Mouse (Mus musculus): ENCODE results near the gene Lrriq3.

Gene Lrriq3

DNA sequence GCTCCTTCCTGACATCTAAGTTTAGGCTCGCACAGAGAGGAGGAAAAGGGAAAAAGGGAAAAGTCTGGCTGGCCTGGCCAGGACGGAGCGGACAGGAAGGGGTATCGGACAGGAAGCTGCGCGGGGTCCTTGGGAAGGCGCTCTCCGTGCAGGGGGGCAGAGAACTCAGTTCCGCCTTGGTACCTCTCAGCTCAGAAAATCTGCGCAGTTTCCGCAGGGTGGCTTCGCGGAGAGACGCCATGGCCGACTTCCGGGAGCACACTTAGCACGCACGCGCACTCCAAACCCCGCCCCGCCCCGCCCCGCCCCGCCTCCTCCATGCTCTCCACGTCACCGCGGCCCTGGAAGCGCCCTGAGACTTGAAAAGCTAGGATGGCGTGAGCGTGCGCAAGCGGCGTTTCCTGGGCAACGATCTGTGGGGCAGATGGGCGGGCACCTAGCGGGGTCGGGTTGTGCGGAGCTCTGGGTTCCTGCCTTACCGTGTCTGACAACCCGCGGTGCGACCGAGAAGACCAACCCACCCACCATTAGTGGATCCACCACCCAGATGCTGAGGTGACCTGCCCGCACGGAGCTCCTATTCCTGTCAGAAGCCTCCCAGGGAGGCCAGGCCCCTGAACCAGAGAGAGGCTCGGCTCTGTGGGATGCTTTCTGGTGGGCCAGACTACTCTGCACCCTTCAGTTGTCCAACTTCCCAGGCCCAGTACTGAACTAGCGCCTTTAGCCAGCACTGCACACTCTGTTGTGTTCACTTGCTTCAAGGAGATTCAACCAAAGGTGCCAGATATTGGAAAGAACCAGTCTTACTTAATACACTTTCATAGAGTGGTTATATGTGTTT, at the start of gene Lrriq3, which contains the start of gene Fpgt:
TSS of gene Lrriq3 (plus strand) at position 319 of the 841 bp plus-strand sequence.
TSS of gene Fpgt (minus strand) at position 288 of the 841 bp plus-strand sequence.
- DNase-seq (ENCODE audit: low spot score) = peak; percentile 88

DNA sequence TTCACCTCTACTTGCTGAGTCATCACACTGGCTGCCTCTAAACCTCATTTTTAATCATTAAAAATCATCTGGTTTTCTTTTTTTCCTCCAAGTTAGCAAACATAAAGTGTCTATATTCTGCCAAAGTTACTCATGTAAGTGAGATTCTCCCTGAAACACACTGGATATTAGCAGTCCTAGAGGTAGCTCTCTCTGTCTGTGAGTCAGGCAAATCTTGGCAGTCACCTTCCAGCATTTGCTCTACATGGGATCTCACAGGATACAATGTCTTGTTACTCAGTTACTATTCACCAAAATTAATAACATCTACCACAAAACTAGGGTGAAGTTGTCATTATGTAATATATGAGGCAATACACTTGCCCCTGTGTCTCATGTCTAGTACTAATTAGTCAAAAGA, 41.2 kb upstream of the Lrriq3 start:
- DNase-seq (ENCODE audit: low spot score) = no peak

DNA sequence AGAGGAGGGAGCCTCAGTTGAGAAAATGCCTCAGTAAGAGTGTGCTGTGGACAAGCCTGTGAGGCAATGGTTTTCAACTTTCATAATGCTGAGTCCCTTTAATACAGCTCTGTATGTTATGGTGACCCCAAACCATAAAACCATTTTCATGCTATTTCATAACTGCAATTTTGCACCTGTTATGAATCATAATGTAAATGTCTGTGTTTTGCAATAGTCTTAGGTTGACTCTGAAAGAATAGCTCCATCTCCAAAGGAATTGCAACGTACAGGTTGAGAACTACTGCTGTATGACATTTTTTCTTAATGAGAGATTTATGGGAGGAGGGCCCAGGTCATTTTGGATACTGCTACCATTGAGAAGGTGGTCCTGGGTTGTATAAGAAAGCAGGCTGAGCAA, 40.0 kb upstream of the Lrriq3 start:
- DNase-seq (ENCODE audit: low spot score) = no peak

DNA sequence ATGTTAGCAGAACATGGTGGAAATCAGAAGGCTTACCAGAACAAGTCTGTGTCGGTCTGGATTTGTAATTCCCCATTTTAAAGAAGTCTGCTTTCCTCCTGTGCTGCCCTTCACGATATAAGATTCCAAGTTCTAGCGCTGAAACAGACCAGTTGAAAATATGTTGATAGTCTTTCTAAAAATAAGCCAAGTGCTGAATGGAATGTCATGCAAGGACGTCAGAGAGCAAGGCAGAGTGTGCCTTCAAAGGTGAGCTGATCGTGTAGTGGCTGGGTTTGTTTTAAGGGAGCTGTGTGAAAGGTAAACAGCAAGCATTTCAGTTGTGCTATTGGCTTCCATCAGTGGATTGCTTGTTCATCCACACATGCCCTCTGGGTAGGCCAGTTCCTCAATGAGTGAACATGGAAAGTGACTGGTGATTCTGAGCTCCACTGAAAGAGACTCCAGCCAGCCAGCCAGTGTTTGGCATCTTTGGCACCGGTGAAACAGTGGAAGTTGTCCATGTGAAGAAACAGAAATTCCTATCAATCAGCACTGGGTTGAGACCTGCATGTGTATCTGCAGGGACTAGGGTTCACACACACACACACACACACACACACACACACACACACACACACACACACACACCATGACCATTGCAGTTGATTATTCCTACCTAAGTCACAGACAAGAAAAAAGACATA, 37.9 kb upstream of the Lrriq3 start, which contains the start of gene Tnni3k:
TSS of gene Tnni3k (minus strand) at position 177 of the 686 bp plus-strand sequence.
- no peak for DNase-seq (ENCODE audit: low spot score)

DNA sequence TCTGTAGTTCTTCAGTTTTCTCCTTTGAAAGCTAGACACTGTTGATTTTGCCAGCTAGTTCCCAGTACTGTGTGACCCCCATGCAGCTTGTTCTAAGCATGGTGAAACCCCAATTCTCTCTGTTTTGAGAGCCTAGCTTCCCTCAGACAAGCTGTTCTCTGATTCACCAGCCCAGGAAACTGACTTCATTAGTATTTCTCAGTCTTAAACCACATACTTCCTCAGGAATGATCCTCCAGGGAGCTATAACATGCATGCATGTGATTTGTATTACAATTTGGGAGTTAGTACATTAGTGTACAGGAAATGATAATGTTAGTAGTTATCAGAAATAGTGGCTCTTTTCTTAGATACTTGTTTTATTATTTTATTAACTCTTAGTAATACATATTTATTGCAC, 36.6 kb upstream of the Lrriq3 start:
- no peak for DNase-seq (ENCODE audit: low spot score)

DNA sequence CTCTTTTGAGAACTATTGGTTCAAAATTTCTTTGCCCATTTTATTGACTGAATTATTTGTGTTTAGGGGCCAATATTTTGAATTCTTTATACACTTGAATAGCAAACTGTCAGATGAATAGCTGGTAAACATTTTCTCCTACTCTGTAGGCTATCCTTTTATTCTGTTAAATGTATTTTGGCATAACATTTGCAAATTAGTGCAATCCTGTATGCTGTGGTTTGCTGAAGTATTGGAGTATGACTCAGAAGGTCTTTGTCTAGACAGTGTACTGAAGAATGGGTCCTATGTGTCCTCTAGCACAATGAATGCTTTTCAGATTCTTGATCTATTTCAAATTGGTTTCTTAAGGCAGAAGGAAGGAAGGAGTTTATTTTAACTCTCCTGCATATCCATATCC, 35.7 kb upstream of the Lrriq3 start:
- no peak for DNase-seq (ENCODE audit: low spot score)

DNA sequence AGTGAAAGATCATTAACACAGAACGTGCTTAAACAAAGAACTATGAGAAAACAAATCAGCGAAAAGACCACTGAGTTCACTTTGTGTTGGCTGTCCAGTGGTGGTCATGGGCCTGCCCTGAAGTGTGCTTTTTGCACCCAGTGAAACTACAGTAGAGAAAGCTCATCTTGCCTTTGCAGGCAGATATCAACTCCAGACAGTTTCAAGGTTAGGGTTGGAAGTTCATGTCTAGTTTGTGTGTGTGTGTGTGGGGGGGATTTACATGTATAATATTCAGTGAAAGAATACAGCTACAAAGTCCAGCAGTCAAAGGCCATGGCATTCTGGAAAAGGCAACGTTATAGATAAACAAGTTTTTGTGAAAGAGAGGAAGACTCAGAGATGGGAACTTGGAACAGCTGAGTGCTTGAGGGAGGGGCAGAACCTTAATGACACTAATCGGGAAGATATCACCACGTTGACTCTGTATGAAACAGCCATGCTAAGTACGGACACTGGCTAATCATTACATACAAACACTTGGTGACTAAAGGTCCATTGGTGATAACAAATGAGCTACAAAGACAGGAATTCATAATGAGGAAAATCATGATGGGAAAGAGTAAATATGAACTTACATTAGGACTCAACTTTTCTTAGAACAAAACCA, 34.3 kb upstream of the Lrriq3 start:
- no peak for DNase-seq (ENCODE audit: low spot score)

DNA sequence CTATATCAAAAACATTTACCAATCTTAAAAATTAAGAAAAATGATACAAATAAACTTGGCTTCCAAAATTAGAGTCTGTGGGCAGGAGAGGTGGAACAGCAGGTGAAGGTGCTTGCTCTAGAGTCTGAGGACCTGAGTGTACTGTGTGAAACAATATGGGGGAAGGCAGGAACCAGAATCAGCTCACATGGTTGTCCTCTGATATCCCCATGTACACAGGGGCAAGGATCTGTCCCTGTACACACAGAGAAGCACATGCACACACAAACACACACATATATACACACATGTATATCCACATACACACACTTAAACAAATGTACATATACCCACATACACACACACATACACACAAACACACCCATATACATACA, 33.8 kb upstream of the Lrriq3 start:
- no peak for DNase-seq (ENCODE audit: low spot score)

DNA sequence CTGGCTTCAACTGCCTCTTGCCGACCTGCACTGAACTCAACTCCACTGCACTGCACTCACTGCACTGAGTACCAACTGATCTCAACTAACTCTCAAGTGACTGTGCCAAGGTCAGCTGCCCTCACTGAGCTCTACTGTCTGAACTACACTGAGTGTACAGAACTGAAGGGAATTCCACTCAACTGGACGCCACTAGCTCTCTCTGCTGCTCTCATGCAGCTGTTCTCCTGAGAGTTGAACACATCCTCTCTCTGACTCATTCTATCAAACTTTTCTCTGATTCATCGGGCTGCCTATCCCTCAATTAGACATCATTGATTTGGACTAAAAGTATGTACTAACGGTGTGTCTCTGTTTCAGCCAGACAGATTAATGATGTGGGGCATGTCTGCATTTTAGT, 15.3 kb upstream of the Lrriq3 start:
- DNase-seq (ENCODE audit: low spot score) = no peak

DNA sequence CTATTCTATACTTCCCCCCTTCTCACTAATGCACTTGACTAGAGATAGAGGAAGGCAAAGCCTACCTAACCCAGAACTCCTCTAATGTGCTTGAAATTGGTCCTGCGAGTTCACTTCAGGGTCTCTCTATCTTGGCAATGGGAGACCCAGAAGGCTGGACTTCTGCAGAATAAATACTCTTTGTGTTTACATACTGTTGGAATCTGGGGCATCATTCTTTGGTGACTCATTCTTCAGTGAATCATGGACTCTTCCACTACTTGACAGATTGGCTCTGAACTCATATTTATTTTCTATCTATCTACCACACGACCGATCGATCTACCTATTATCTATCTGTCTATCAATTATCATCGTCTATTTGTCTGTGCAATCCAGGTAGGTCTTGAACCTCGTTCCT, 1.2 kb upstream of the Lrriq3 start:
- DNase-seq (ENCODE audit: low spot score) = no peak

DNA sequence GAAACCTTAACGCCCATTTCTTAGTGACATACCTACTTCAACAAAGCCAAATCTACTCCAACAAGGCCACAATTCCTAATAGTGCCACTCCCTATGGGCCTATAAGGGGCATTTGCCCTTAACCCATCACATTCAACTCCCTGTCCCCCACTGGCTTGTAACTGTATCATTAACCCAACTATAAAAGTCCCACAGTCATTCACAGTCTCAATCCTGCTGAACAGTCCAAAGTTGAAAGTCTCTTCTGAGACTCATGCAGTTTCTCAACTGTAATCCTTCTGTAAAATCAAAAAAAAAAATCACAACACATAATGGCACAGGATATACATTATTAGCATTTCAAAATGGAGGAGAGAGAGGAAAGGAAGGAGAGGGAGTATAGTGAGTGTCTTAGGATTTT, 6.0 kb downstream of the Lrriq3 start:
- DNase-seq (ENCODE audit: low spot score) = no peak

DNA sequence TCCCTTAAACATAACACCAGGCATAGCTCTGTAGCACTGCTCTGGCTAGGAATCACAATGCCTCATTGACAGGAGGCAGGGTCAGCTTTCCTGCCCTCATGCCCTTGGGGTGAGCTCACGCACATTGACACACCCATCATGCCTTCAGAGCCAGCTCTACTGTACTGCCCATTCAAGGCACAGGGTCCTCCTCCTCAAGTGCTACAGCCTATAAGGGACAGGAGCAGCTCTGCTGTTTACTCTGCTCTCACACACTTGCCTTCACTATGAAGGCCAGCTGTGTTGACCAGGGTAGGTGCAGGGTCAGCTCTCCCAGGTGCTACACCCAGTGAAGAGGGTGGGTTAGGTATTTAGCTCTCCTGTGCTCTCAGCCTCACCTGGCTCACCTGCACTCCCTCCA, 12.7 kb downstream of the Lrriq3 start:
- no peak for DNase-seq (ENCODE audit: low spot score)

DNA sequence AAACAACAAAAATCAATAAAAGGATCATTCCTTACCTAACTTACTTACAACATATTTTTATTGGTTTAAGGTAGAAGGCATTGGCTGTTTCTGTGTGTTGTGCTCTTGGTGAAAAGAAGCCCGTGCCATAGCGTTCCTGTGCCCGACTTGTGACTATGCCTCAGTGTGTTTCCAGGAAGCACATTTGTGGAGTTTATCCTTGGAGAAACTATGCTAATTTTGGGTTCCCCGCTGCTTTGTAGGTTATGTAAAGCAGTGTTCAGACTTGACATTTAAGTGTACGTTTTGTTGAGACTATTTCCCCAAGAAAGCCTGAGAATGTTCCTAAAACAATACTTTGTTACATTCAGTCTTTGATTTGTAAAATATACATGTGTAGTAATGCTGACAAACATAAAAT, 44.5 kb downstream of the Lrriq3 start:
- no peak for DNase-seq (ENCODE audit: low spot score)

DNA sequence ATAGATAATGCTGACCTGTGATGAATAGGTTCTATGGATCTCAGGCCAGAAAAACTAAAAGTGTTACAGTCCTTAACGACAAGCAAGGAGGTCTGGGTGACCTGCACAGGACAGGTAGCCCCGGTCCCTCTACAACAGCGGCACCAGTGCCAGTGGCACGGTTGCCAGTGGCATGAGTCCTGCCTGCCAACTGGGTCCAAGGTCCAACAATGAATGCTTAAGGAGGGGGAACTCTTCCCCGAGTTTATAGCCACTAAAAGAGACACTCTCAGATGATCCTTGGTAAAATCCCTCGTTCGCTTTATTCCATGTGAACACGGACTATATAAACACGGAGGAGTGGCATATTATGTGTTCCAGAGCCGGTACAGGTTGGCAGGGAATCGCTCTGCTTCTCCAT, 47.8 kb downstream of the Lrriq3 start:
- no peak for DNase-seq (ENCODE audit: low spot score)

DNA sequence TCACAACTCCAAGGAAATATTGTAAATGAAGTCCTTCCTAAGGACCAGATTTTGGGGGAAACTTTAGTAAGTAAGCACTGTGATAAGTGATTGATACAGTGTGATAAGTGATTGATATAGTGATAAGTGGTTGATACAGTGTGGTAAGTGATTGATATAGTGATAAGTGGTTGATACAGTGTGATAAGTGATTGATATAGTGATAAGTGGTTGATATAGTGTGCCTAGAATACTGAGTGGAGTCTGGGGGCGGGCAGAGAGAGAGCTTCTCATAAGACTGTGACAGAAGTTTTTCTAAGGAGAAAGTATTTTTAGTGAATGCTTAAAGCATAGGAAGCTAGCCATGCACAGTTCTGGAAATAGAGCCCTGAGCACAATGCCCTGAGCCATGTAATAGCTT, 51.1 kb downstream of the Lrriq3 start:
- no peak for DNase-seq (ENCODE audit: low spot score)

DNA sequence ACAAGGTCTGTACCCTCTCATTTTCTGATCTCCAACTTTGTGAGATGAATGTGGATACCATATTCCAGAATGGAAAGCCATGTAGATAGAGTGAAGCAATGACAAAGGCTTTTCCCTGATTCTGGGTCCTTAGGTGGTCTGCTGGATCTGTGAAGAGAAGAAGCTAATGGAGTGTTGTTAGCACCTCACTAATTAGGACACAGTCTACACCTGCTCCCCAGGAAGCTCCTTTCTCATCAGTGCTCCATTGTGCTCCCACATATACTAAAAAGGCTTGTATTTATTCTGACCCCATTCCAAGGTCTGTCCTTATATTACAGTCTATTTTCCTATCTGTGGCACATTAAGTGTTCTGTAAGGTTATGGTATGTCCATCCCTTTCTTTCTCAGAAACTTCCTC, 68.6 kb downstream of the Lrriq3 start:
- no peak for DNase-seq (ENCODE audit: low spot score)

DNA sequence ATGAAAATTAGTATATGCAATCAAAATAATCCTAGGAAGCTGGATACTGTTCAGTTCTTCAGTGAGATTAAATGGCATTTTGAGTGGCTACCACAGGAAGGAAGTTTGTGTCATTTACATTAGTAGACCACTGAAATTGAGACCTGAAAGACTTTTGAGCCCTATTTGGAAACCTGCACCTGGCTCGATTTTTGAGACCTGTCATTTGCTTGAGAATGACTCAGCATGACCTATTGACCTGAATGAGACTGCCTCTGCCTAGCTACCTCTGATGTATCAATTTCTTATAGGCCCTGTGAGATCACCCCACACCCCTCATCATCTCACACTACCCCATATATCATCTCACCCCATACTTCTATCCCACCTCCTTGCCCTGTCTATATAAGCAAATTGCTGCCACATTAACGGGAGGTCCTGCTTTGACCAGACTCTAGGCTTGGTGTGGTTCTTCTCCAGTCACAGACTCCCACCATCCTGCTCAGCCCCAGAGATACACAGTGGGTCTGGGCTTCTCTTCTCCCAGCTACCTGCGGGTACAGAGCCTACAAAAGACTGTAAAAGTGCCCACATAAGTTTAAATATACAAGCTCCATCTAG, 87.2 kb downstream of the Lrriq3 start:
- DNase-seq (ENCODE audit: low spot score) = no peak

DNA sequence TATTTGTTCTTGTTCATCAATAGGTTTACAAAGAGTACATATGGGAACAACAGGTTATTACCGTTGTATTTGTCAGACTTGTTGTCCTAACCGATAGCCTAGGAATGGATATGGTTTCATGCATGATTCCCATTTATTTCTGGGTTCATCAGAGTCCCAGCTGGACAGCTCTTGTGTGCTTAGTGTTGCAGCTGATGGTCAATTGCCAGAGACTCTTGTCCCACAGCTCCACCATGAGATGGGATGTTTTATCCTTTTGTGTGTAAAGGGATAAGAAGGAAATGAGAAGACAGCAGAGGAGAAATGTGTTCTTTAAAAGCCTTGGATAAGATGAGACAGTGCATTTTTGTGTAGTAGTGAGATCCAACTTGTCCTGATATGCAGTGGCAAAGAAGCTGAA, 93.2 kb downstream of the Lrriq3 start:
- no peak for DNase-seq (ENCODE audit: low spot score)

DNA sequence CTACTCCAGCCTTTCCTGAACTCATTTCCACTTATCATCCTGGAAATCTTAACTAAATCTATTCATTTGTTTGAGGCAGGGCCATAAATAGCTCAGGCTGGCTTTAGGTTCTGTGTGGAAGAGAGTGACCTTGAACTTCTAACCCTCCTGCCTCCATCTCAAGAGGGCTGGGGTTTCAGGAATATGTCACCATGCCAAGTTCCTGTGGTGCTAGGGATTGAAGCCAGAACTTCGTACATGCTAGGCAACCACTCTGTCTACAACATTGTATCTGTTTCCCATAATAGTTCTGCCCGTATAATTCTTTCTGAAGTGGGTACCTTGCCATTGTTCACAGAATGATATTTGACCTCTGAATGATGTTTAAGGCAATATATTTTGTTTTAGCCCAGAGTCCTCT, 95.6 kb downstream of the Lrriq3 start:
- DNase-seq (ENCODE audit: low spot score) = peak; percentile 1

DNA sequence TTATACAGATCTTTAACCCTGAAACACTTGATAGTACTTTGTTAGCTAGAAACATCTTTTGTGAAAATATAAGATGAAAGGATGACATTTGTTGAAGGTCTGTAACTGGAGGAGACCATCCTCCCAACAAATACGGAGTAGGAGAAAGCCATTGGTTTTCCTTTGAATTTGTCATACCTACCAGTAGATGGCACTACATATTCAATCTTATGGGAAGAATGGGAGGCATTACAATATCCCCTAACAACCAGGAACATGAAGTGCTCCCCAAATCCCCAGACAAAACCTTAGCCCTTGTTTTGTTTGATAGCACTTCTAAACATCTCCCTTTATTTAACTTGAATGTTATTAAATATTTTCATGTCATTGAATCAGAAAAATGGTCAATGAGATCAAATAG, 141.7 kb downstream of the Lrriq3 start:
- DNase-seq (ENCODE audit: low spot score) = no peak

DNA sequence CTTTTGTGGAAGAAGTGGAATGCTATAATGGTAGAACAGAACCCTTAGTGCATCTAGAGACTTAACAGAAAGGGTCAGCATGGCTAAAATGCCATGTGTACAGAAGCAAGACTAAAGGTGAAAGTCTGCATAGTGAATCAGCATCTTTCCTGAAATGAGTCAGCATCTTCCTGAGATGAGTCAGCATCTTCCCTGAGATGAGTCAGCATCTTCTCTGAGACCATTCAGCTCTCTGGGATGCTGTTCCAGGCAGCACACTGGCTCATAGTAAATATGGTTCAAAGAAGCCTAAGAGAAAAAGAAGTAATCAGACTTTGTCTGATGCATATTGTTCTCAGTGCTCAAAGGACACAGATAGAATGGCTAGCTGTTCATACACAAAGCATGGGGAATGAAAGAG, 142.3 kb downstream of the Lrriq3 start:
- DNase-seq (ENCODE audit: low spot score) = no peak

All from lung, postnatal 25 days (tissue).